Comparison of ENCODE assay signal across 15 mouse cellular contexts in genomic region chr9:49816115-49816650, GRCm38 (mm10). TPM values are rescaled to one million over a fixed set of nuclear protein-coding genes. Genes with fewer than 3 reads are reported as not detected.
DNase-seq lines count a peak whose midpoint lies in the region; ATAC-seq lines count a peak whose summit lies in the region.
"Had no signal": no experiment of that assay in that cellular context is flagged by ENCODE, and none has a peak within 500 bp of the region (broad histone marks: within the 10 kb centered on the region; RNA-seq: fewer than 3 reads in every experiment).

No protein-coding gene starts in this region.

- no peak overlapping the region for H3K4me3 ChIP-seq in heart, embryonic 10.5 days
- H3K4me3 ChIP-seq: erythroblast, embryonic 14.5 days; hindbrain, embryonic 15.5 days; midbrain, embryonic 10.5 days had no signal

- H3K27ac ChIP-seq in heart, embryonic 10.5 days = no peak overlapping the region; the same call in 1 of the 2 replicates
- H3K27ac ChIP-seq: hindbrain, embryonic 15.5 days; midbrain, embryonic 10.5 days had no signal

- H3K27me3 ChIP-seq in heart, embryonic 10.5 days (ENCODE audit: insufficient read depth, poor library complexity, severe bottlenecking) = no peaks in the 10 kb centered on the region
- H3K27me3 ChIP-seq: hindbrain, embryonic 15.5 days had no signal

- WGBS in heart, embryonic 10.5 days = 66% methylated on average over 10 of the region's 10 CpGs

- ATAC-seq in CD4-positive, CD25-positive, alpha-beta regulatory T cell, adult 4 months = no peak

- H3K9me3 ChIP-seq in heart, embryonic 10.5 days = no peaks in the 10 kb centered on the region
- H3K9me3 ChIP-seq: hindbrain, embryonic 15.5 days; midbrain, embryonic 10.5 days had no signal

- peaks cover 8% of the 10 kb centered on the region; the same call in 1 of the 2 replicates for H3K4me1 ChIP-seq in heart, embryonic 10.5 days

- no peaks in the 10 kb centered on the region for H3K36me3 ChIP-seq in heart, embryonic 10.5 days
- H3K36me3 ChIP-seq: hindbrain, embryonic 15.5 days; midbrain, embryonic 10.5 days had no signal

- peak; percentile 20 to 76 for DNase-seq in adrenal gland, adult (ENCODE audit: inconsistent age in 2 of 2, low spot score in 1 of 2)
- DNase-seq in adrenal gland, adult 18-20 months (ENCODE audit: low spot score in 2 of 2) = no peak
- DNase-seq in heart, postnatal 4 days = peak; percentile 37
- no peak for DNase-seq in heart, embryonic 10.5 days (ENCODE audit: low spot score)
- DNase-seq in retina, postnatal 1 day = peak; percentile 35
- DNase-seq in retina, embryonic 14.5 days (ENCODE audit: low spot score) = no peak
- DNase-seq in testis, postnatal 14 days (ENCODE audit: low spot score) = peak; percentile 45
- DNase-seq: cerebellum, postnatal 14 days; left cerebral cortex, postnatal 4 days; lung, embryonic 14.5 days; thymus, postnatal 25 days had no signal

RNA-seq across cellular contexts. Expression of gene Ncam1, which starts 17.5 kb away (rescaled TPM):
- 10 to 100 TPM; 52.1 to 54.9 TPM for total RNA-seq in adrenal gland, adult 18-20 months (2021)
- 10 to 100 TPM; 88.4 to 90.0 TPM for total RNA-seq in heart, postnatal 4 days (2021)
- polyA plus RNA-seq in heart, embryonic 10.5 days (2016; fragmentation: Nextera tagmentation; extraction: Ambion mirVana) = 29.8 and 30.0 TPM in 2 replicates
- polyA plus RNA-seq in CD4-positive, CD25-positive, alpha-beta regulatory T cell, adult 4 months (2017; shearing (Covaris generic)) = under 1 TPM; 0.24 to 0.56 TPM

Comparison
In these comparisons a context has a peak if more than half of its experiments do, and no peak if none do; other contexts are left out.
1. DNase-seq: peak in adrenal gland, adult (2 of 2), heart, postnatal 4 days (single experiment), retina, postnatal 1 day (single experiment) and testis, postnatal 14 days (single experiment); none in adrenal gland, adult 18-20 months (0 of 2), heart, embryonic 10.5 days (single experiment) and retina, embryonic 14.5 days (single experiment).